Mouse (Mus musculus) naive thymus-derived CD4-positive, alpha-beta T cell, adult 2 months (primary cell): ENCODE measurements around the gene Polr2f.

Experiments used
- DNase-seq: peaks from one replicate; pipeline ENCODE4 v3.0.0-alpha.2; 2011; ENCODE audit warnings: low read depth

The Polr2f gene

DNA sequence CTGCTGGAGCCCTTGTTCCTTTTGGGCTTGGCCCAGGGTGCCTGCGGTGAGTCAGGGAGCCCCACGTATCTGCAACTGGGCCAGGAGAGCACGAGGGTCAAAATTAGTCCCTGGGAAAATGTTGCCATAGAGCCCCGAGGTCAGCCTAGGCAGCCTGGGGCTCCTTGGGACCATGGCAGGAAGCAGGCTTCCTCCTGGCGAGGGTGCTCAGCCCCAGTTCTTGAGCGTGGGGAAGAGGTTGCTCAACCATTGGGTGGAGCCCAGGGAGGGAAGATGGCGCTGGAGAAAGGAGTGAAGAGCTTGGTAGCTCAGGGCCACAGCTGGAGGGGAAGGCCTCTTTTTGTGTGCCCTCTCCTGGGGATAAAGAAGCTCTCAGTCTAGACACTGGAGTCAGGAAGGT is 21.5 kb downstream of the Polr2f start:
- DNase-seq: no peak

DNA sequence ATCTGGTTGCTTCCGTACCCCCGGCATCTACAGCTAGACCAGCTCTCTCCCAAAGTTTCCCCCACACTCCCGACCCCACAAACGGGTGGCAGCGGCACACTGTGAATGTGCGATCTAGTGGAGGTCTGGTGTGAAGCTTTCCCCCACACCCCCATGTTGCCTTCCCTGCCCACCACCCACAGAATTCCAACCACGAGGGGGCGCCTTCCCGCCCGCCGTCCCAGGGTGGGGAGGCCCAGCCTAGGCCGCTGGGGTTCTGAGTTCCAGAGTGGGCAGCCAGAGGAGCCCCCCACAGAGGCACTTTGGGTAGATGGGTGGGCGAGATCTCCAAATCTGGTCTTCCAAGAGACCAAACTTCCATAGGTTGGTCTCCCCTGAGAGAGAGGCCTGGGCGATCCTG is 22.0 kb downstream of the Polr2f start:
- no peak for DNase-seq

DNA sequence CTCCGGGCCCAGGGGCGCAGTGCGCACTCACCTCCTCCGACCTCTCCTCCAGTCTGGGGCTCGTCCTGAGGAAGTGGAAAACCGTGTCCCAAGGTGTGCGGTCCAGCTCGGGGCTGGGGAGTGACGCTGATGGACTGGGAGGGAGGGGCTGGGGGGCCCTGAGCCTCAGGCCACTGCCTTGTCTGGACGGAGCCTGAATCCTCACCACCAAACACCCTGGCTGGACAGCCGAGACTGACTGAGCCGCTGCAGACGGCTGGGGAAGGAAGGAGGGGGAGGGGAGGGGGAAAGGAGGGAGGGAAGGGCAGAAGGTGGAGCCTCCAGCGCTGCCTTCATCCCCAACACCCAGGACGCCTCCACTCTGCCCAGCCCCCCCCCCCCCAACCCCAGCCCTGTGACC is 23.4 kb downstream of the Polr2f start:
- DNase-seq: no peak

DNA sequence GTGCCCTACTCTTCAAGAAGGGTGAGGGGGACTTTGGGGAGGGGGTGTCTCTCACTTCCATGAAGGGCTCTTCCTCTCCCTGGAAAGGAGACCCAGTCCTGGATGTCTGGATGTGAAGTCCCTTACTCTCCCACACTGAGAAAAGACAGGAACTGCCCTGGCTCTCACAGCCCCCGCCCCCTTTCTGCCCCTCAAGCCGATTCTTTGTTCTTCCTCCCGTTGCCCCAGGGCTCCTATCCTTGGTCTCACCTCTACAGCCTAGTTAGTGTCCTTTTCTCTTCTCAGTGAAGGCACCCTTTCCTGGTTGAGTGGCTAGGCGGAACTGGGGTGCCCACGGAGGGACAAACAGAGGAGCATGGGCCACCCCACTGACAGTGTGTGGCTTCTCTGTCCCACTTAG is 24.3 kb downstream of the Polr2f start, which contains the start of gene Sox10:
Gene Sox10 (minus strand): TSS at position 101 of the 400 bp plus-strand sequence.
- no peak for DNase-seq

DNA sequence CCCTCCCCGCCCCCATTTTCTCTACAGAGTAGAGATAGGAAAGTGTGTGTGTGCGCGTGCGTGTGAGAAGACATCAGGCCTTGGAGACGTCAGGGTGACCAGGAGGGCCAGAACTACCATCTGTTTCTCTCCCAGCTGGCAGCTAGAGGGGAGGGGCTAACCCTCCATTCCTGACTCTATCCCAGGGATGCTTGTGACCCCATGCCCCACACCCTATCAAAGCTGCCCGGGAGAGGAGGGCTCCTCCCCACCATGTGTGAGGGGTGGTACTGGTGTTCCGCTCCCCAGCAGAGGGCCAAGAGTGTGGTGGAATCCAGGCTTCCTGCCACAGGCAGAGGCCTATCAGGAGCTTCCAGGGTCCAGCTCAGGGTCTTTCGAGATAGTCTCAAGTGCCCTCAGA is 25.9 kb downstream of the Polr2f start:
- DNase-seq: no peak

DNA sequence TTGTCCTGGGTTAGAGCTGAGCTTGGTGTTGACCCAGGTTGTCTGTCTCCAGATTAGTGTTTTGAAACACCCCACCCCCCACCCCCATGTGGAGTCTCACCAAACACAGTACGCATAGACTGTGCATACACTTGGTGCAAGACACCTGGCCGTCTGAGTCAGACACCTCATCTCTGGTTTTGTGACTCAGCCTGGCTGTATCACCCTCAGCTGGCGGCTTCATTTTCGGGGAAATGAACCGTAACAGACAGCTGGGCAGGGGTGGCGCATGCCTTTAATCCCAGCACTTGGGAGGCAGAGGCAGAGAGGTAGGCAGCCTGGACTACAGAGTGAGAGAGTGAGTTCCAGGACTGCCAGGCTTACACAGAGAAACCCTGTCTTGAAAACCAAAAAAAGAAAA is 36.1 kb downstream of the Polr2f start:
- DNase-seq: no peak

DNA sequence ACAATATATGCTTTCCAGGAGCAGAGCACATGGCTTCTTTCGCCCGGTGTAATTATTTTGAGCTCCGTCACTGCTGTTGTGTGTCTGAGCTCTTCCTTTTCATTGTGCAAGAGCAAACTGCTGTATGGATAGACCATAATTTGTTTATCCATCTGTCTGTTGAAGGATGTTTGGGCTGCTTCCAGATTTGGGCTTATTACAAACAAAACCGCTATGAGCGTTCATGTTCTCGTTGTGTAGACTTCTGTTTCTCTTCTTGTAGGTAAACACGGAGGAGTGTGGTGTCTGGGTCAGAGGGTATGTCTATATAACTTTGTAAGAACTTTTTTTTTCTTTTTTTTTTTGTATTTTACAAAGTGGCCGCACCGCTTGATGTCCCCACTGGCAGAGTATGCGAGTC is 44.4 kb downstream of the Polr2f start:
- no peak for DNase-seq

DNA sequence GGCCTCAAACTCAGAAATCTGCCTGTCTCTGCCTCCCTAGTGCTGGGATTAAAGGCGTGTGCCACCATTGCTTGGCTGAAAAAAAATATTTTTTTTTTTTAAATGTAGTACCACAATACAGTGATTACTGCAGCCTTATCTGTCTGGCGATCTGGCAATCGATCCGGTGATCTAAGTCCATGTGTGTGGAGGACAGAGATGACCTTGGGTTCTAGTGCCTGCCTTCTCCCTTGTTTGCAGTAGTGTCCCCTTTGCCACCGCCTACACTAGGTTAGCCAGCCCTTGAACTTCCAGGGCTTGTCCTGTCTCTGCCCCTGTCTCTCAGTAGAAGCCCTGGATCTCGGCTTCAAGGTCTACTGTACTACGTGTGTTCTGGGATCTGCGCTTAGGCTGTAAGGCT is 47.0 kb downstream of the Polr2f start:
- DNase-seq: no peak

DNA sequence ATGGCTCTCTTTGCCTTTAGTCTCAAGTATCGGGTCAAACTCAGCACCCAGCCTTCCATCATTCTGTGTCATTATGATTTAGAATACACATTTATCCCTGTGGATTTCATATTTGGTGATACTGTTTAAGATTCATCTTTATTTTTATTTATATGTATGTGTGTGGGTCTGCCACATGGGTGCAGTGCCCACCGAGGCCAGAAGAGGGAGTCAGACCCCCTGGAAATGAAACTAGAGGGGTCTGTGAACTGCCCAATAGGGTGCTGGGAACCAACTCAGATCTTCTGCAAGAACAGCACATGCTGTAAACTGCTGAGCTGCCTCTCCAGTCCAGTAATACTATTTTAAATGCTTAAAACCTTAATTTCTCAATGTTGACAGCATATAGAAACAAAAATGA is 50.6 kb downstream of the Polr2f start:
- DNase-seq: no peak

DNA sequence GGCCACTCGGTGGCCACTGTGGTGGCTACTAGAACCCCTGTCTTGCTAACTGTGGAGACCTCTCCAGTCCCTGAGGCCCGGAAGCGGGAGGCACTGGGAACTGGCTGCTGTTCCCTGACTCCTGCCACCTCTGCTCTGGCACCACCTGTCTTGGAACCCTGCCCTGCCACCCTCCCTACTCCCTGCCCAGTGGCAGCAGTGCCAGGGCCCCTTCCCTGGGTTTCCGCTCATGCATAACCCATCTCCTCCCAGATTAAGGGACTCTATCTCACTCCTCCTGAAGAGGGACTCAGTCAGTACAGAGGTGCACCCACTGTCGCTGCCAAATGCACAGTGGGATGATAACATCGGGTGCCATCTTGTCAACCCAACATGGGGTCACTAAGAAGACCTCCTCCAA is 51.6 kb downstream of the Polr2f start:
- DNase-seq: no peak

DNA sequence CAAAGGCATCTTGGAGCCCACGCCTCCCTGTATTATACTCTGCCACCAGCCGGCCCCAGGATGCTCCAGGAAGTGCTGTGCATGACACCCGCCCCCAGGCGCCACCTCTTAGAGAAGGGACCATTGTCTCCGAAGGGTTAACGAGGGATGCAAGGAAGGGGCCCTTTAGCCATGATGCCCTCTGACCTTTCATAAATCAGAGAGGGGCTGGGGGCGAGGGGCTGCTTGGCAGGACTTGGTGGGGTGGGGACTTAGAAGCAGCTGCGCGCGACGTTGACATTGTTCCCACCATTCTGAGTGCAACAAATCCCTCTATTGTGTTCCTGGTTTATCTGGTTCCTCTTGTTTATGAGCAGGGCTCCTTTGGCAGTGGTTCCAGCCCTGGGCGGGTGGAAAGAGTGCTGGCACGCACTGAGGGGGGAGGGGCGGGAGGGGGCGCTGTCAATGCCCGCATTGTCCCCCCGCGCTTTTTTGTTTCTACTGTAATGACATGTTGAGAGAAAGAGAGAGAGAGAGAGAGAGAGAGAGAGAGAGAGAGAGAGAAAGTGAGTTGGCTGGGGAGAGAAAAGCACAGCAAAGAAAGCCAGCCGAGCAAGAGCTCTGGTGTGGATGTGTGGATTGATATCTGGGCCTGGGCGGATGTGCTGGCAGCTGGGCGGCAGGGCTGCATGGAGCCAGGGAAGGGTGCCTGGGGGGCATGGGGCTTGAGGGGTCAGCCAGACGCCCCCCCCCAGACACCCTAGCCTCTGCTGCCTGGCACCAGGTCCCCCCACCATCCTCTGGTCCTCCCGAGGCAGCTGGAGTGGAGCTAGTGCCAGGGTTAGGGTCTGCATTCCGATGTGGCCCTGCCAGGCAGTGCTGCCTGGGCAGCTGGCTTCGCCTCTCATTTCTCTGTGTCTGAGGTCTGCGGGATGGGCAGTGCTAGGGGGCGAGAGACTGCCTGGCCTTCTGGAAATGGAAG is 52.4 kb downstream of the Polr2f start:
- DNase-seq: no peak

DNA sequence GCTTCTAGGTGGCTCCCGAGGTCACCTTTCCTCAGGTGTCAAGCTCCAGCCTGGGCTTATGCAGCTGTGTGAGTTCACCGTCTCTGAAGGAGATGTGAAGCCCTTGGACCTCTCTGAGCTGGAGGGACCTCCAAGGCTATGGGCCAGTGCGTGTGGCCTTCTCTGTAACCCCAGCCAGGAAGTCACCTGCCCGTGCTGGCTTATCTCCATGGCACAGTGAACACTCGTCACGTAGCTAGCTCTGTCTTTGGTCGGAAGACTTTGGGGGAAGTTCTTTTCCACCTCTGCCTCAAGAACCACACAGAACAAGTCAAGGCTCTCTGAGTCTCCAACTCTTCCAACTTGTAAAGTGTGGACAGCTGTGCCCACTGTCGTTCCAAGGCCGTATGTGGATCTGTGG is 53.2 kb downstream of the Polr2f start:
- no peak for DNase-seq

DNA sequence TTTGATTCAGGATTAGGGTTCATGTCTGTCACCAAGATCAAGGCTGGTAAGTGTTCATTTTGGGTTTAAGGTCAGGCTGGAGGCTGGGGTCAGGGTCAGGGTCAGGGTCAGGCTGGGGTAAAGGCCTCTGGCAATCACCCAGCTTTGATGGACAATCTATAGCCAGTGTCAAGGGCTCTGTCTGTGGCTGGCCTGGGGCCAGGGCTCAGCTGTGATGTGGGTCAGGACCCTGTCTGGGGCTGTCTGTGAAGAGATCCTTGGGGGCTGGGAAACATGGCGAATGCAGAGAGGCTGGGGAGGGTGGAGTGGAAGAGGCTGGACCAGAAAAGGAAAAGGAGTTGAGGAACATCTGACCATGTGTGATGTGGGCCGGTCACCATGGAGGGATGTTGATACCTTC is 54.1 kb downstream of the Polr2f start:
- no peak for DNase-seq

DNA sequence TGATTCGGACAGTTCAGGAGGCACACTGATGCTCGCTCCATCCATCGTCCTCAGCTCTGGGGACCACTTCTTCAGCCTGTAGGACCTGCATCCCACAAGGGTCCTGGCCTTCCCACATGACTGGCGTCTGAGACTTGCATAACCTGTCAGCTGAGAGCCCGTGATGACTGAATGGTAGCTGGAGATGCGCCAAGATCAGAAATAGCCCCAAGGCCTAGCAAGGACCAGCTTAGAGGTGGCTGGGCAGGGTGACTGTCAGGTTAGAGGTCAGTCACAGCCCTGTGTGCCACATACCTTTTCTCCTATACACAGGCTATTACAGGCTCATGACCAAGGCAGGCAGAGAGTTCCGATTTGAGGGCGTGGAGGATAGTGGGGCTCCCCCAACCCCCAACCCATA is 54.7 kb downstream of the Polr2f start:
- no peak for DNase-seq

DNA sequence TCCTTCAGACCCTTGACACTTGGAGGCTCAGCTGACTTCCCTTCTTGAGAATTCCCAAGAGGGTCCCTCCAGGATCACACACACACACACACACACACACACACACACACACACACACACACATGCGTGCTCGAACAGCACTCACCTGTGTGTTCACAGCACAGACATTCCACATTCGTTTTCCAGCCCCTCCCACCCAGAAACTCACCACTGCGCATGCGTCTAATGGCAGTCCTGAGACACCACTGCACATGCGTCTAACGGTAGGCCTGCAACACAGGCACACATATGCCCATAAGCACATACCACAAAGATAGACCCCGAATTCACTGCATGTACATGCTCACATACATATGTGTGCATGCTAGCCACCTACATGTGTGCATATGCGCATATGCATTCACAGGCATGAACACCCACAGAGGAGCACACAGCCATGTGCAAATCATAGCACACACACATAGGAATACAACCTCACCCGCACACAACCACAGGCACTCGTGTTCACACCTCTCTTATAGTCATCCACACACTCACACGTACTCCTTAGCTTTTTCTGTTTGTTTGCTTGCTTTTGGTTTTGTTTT is 58.7 kb downstream of the Polr2f start:
- DNase-seq: no peak
